ENCODE assay signal across 8 mouse cellular contexts in genomic region chr5:137294744-137295093, GRCm38 (mm10). TPM values are rescaled to one million over a fixed set of nuclear protein-coding genes. Genes with fewer than 3 reads are reported as not detected.
DNase-seq lines count a peak whose midpoint lies in the region; ATAC-seq and TF ChIP-seq lines count a peak whose summit lies in the region.

No protein-coding gene starts in this region.

- TF ChIP-seq CTCF in lung, postnatal 0 days (IDR thresholded peaks at IDR 0.05), result no peak
- TF ChIP-seq CTCF in small intestine, adult 2 months (IDR thresholded peaks at IDR 0.05; ENCODE audit: extremely low read depth, insufficient read length, insufficient replicate concordance, low read depth, low read length), result no peak

- H3K4me3 ChIP-seq in lung, postnatal 0 days (ENCODE audit: low read depth, low read length), result peak overlapping the region; percentile 45
- H3K4me3 ChIP-seq in erythroblast, embryonic 14.5 days (replicated peaks), result peak overlapping the region; percentile 96
- peak overlapping the region; percentile 61 for H3K4me3 ChIP-seq in limb, embryonic 13.5 days
- H3K4me3 ChIP-seq in small intestine, adult 2 months (ENCODE audit: low read depth, low read length), result peak overlapping the region; percentile 84

- H3K27ac ChIP-seq in lung, postnatal 0 days (ENCODE audit: low read length), result no peak overlapping the region; the same call in none of the 2 replicates
- H3K27ac ChIP-seq in limb, embryonic 13.5 days, result peak overlapping the region; percentile 85
- H3K27ac ChIP-seq in small intestine, adult 2 months (ENCODE audit: insufficient read depth, low read depth, low read length), result peak overlapping the region; percentile 68

- peak; percentile 30 for ATAC-seq in lung, postnatal 0 days
- peak; percentile 66 for ATAC-seq in limb, embryonic 13.5 days (ENCODE audit: low FRiP score, low read depth)

- no peaks in the 10 kb centered on the region for H3K9me3 ChIP-seq in lung, postnatal 0 days (ENCODE audit: low read length)
- no peaks in the 10 kb centered on the region for H3K9me3 ChIP-seq in erythroblast, embryonic 14.5 days (ENCODE audit: control insufficient read depth, low read length)
- H3K9me3 ChIP-seq in limb, embryonic 13.5 days, result no peaks in the 10 kb centered on the region

- H3K36me3 ChIP-seq in lung, postnatal 0 days (ENCODE audit: insufficient read depth, low read length), result peaks cover 37% of the 10 kb centered on the region
- peaks cover 81% of the 10 kb centered on the region for H3K36me3 ChIP-seq in erythroblast, embryonic 14.5 days (ENCODE audit: control insufficient read depth)
- H3K36me3 ChIP-seq in limb, embryonic 13.5 days, result peaks cover 50% of the 10 kb centered on the region
- peaks cover 43% of the 10 kb centered on the region for H3K36me3 ChIP-seq in small intestine, adult 2 months (ENCODE audit: control insufficient read depth, insufficient read depth, low read length)

- TF ChIP-seq POLR2A in small intestine, adult 2 months (IDR thresholded peaks at IDR 0.05; ENCODE audit: low read depth, low read length), result no peak; the same call in 1 of the 2 replicates

- TF ChIP-seq EP300 in lung, postnatal 0 days (IDR thresholded peaks at IDR 0.05), result no peak

- peak overlapping the region; percentile 97 for H3K4me2 ChIP-seq in lung, postnatal 0 days (replicated peaks; ENCODE audit: low read depth, low read length)
- H3K4me2 ChIP-seq in limb, embryonic 13.5 days (replicated peaks), result peak overlapping the region; percentile 100

- peak overlapping the region; percentile 62 for H3K9ac ChIP-seq in lung, postnatal 0 days (replicated peaks; ENCODE audit: low read depth)
- H3K9ac ChIP-seq in limb, embryonic 13.5 days, result peak overlapping the region; percentile 84

- peaks cover 5% of the 10 kb centered on the region for H3K4me1 ChIP-seq in lung, postnatal 0 days (ENCODE audit: insufficient read depth, low read depth, low read length)
- H3K4me1 ChIP-seq in erythroblast, embryonic 14.5 days (ENCODE audit: control insufficient read depth), result peaks cover 77% of the 10 kb centered on the region
- peaks cover 18% of the 10 kb centered on the region for H3K4me1 ChIP-seq in limb, embryonic 13.5 days
- H3K4me1 ChIP-seq in small intestine, adult 2 months (ENCODE audit: control insufficient read depth, insufficient read depth, insufficient read length, low read length), result peaks cover 20% of the 10 kb centered on the region

- WGBS in lung, postnatal 0 days, result 12% methylated on average over 18 of the region's 18 CpGs
- 7% methylated on average over 18 of the region's 18 CpGs for WGBS in limb, embryonic 13.5 days
- 6% methylated on average over 18 of the region's 18 CpGs for WGBS in small intestine, adult 2 months

- no peaks in the 10 kb centered on the region; the same call in 1 of the 2 replicates for H3K27me3 ChIP-seq in lung, postnatal 0 days (replicated peaks; ENCODE audit: insufficient read depth, low read length)
- H3K27me3 ChIP-seq in erythroblast, embryonic 14.5 days (ENCODE audit: control insufficient read depth), result peaks cover 2% of the 10 kb centered on the region; the same call in 1 of the 2 replicates
- H3K27me3 ChIP-seq in limb, embryonic 13.5 days, result peaks cover 36% of the 10 kb centered on the region
- H3K27me3 ChIP-seq in small intestine, adult 2 months (ENCODE audit: control insufficient read depth, insufficient read depth, low read length), result no peaks in the 10 kb centered on the region

- DNase-seq in lung, postnatal 0 days (ENCODE audit: low spot score), result no peak
- no peak for DNase-seq in lung, adult 18-20 months
- no peak for DNase-seq in adrenal gland, adult (ENCODE audit: inconsistent age in 2 of 2, low spot score in 1 of 2)
- DNase-seq in T-cell, adult 2 months (ENCODE audit: low spot score), result no peak
- DNase-seq in layer of hippocampus, postnatal 25 days (ENCODE audit: extremely low spot score in 1 of 2, low spot score in 1 of 2), result no peak

RNA-seq across cellular contexts. Expression of gene Ufsp1, which starts 0.3 kb away (rescaled TPM):
- polyA plus RNA-seq in lung, postnatal 0 days (2015; fragmentation: Nextera tagmentation; extraction: Ambion mirVana), result 4.7 and 7.2 TPM in 2 replicates
- 14.1 and 16.4 TPM in 2 replicates for polyA plus RNA-seq in erythroblast, embryonic 14.5 days (2012)
- 8.4 and 9.6 TPM in 2 replicates for polyA plus RNA-seq in limb, embryonic 13.5 days (2015; fragmentation: Nextera tagmentation; extraction: Ambion mirVana)
- 7.0 and 10.9 TPM in 2 replicates for polyA plus RNA-seq in small intestine, adult 2 months (2012; rRNA removed)
- 10 to 100 TPM; 14.3 to 16.0 TPM for total RNA-seq in layer of hippocampus, postnatal 25 days (2021)

RNA-seq across cellular contexts. Expression of gene Ache, which starts 7.4 kb away (rescaled TPM):
- 0.92 and 1.2 TPM in 2 replicates for polyA plus RNA-seq in lung, postnatal 0 days (2015; fragmentation: Nextera tagmentation; extraction: Ambion mirVana)
- 29.5 and 30.9 TPM in 2 replicates for polyA plus RNA-seq in erythroblast, embryonic 14.5 days (2012)
- 17.2 and 18.3 TPM in 2 replicates for polyA plus RNA-seq in limb, embryonic 13.5 days (2015; fragmentation: Nextera tagmentation; extraction: Ambion mirVana)
- 5.1 and 5.3 TPM in 2 replicates for polyA plus RNA-seq in small intestine, adult 2 months (2012; rRNA removed)
- 10 to 100 TPM; 63.8 to 67.6 TPM for total RNA-seq in layer of hippocampus, postnatal 25 days (2021)

RNA-seq across cellular contexts. Expression of gene Srrt, which starts 12.8 kb away (rescaled TPM):
- polyA plus RNA-seq in lung, postnatal 0 days (2015; fragmentation: Nextera tagmentation; extraction: Ambion mirVana), result 30.9 and 32.7 TPM in 2 replicates
- polyA plus RNA-seq in erythroblast, embryonic 14.5 days (2012), result 73.3 and 89.6 TPM in 2 replicates
- polyA plus RNA-seq in limb, embryonic 13.5 days (2015; fragmentation: Nextera tagmentation; extraction: Ambion mirVana), result 141 and 149 TPM in 2 replicates
- 60.3 and 109 TPM in 2 replicates for polyA plus RNA-seq in small intestine, adult 2 months (2012; rRNA removed)
- 100 to 1,000 TPM; 164 to 213 TPM for total RNA-seq in layer of hippocampus, postnatal 25 days (2021)

RNA-seq across cellular contexts. Expression of gene Trip6, which starts 19.5 kb away (rescaled TPM):
- polyA plus RNA-seq in lung, postnatal 0 days (2015; fragmentation: Nextera tagmentation; extraction: Ambion mirVana), result 45.8 and 50.1 TPM in 2 replicates
- polyA plus RNA-seq in erythroblast, embryonic 14.5 days (2012), result 0.51 and 0.54 TPM in 2 replicates
- polyA plus RNA-seq in limb, embryonic 13.5 days (2015; fragmentation: Nextera tagmentation; extraction: Ambion mirVana), result 104 and 107 TPM in 2 replicates
- 7.6 and 8.2 TPM in 2 replicates for polyA plus RNA-seq in small intestine, adult 2 months (2012; rRNA removed)
- 1 to 10 TPM; 4.6 to 6.4 TPM for total RNA-seq in layer of hippocampus, postnatal 25 days (2021)

RNA-seq across cellular contexts. Expression of gene Slc12a9, which starts 38.7 kb away (rescaled TPM):
- 8.2 TPM in 2 replicates for polyA plus RNA-seq in lung, postnatal 0 days (2015; fragmentation: Nextera tagmentation; extraction: Ambion mirVana)
- 0.05 and 0.06 TPM in 2 replicates for polyA plus RNA-seq in erythroblast, embryonic 14.5 days (2012)
- polyA plus RNA-seq in limb, embryonic 13.5 days (2015; fragmentation: Nextera tagmentation; extraction: Ambion mirVana), result 17.2 and 17.9 TPM in 2 replicates
- 9.2 and 14.8 TPM in 2 replicates for polyA plus RNA-seq in small intestine, adult 2 months (2012; rRNA removed)
- 10 to 100 TPM; 24.9 to 32.8 TPM for total RNA-seq in layer of hippocampus, postnatal 25 days (2021)

Comparison
In these comparisons a context has a peak if more than half of its experiments do, and no peak if none do; other contexts are left out.
1. H3K4me3 ChIP-seq: peak in every context shown above with its lines; median percentile 96 in erythroblast, embryonic 14.5 days; 84 in small intestine, adult 2 months; 61 in limb, embryonic 13.5 days; 45 in lung, postnatal 0 days.